Mouse (Mus musculus) CH12.LX (cell line): ENCODE results near the gene Rtn2. TPM values are rescaled to one million over a fixed set of nuclear protein-coding genes. Genes with fewer than 3 reads are reported as not detected.

Experiments
- DNase-seq: peaks from one replicate; pipeline ENCODE4 v3.0.0-alpha.2; 2013; ENCODE audit errors: extremely low read depth
- H3K27ac ChIP-seq: 2 replicates; pipeline ENCODE4 v1.5.1; 2012; ENCODE audit warnings: low read depth, mild to moderate bottlenecking, control low read depth, moderate library complexity; ENCODE audit not compliant: insufficient read depth
- H3K27me3 ChIP-seq: replicated peaks from 2 replicates; pipeline ENCODE3; 2012; ENCODE audit warnings: inconsistent platforms
- H3K36me3 ChIP-seq, 2 experiments: replicated peaks in 1 of 2; 2 replicates each; pipeline versions ENCODE3 to v1.6.1; 2012; ENCODE audit warnings: inconsistent platforms in 1 of 2, low read length in 1 of 2, mild to moderate bottlenecking in 1 of 2, mixed read lengths in 1 of 2, moderate library complexity in 1 of 2; ENCODE audit not compliant: control insufficient read depth in 1 of 2, insufficient read depth in 1 of 2
- H3K4me1 ChIP-seq, 2 experiments: 2 replicates each; pipeline ENCODE4 v1.6.1; 2012; ENCODE audit warnings: inconsistent platforms in 1 of 2, moderate library complexity in 1 of 2; ENCODE audit not compliant: insufficient read depth in 2 of 2, control insufficient read depth in 1 of 2
- H3K4me2 ChIP-seq: 2 replicates; pipeline ENCODE4 v1.6.1; 2012; ENCODE audit warnings: low read depth, mild to moderate bottlenecking, control low read depth; ENCODE audit not compliant: poor library complexity, insufficient read depth, severe bottlenecking
- H3K4me3 ChIP-seq, 3 experiments: fragments of 150-350 bp in 1 of 3; sonication (generic) in 1 of 3; replicated peaks in 1 of 3; 2 replicates each; pipeline versions ENCODE3 to v1.5.1; 2011 to 2012; ENCODE audit warnings: low read depth in 2 of 3, low read length in 2 of 3, mild to moderate bottlenecking in 2 of 3, moderate library complexity in 2 of 3, control low read depth in 1 of 3, improper control_type of control experiment in 1 of 3, inconsistent platforms in 1 of 3, mixed read lengths in 1 of 3; ENCODE audit not compliant: poor library complexity in 1 of 3
- H3K79me2 ChIP-seq: replicated peaks from 2 replicates; pipeline ENCODE4 v1.6.1; 2012; ENCODE audit warnings: mild to moderate bottlenecking, moderate library complexity; ENCODE audit not compliant: control insufficient read depth, poor library complexity, insufficient read depth, severe bottlenecking; ENCODE audit errors: extremely low read depth
- H3K9ac ChIP-seq: 2 replicates; pipeline ENCODE4 v1.6.1; 2012; ENCODE audit warnings: low read depth, mild to moderate bottlenecking, control low read depth, moderate library complexity; ENCODE audit not compliant: insufficient read depth
- H3K9me3 ChIP-seq: replicated peaks from 2 replicates; pipeline ENCODE3; 2012; ENCODE audit warnings: low read length, inconsistent platforms, mixed read lengths
- CHD1 ChIP-seq: IDR thresholded peaks from 2 replicates; pipeline ENCODE4 v1.6.1; 2012; ENCODE audit warnings: low read depth, low read length, improper control_type of control experiment, inconsistent platforms
- CHD2 ChIP-seq: IDR thresholded peaks from 2 replicates; pipeline ENCODE4 v1.6.1; 2011; ENCODE audit warnings: low read length, improper control_type of control experiment
- CTCF ChIP-seq, 2 experiments: IDR thresholded peaks in 1 of 2; conservative IDR thresholded peaks in 1 of 2; 2 replicates each; pipeline ENCODE4 v1.5.1; 2011 to 2012; ENCODE audit warnings: low read depth in 2 of 2, low read length in 2 of 2, improper control_type of control experiment in 1 of 2, inconsistent platforms in 1 of 2, mild to moderate bottlenecking in 1 of 2, moderate library complexity in 1 of 2
- E2F4 ChIP-seq: IDR thresholded peaks from 2 replicates; pipeline ENCODE4 v1.6.1; 2011; ENCODE audit warnings: low read depth, low read length, improper control_type of control experiment; ENCODE audit not compliant: insufficient replicate concordance
- EP300 ChIP-seq: IDR thresholded peaks from 2 replicates; pipeline ENCODE4 v1.6.1; 2011; ENCODE audit warnings: low read length, improper control_type of control experiment
- GABPA ChIP-seq: IDR thresholded peaks from 2 replicates; pipeline ENCODE4 v1.6.1; 2012; ENCODE audit warnings: low read depth, low read length, improper control_type of control experiment, inconsistent platforms; ENCODE audit not compliant: insufficient replicate concordance
- IRF4 ChIP-seq: IDR thresholded peaks from 2 replicates; pipeline ENCODE4 v1.6.1; 2014; ENCODE audit warnings: low read depth, mild to moderate bottlenecking, inconsistent platforms, low read length, improper control_type of control experiment
- KAT2A ChIP-seq: IDR thresholded peaks from 2 replicates; pipeline ENCODE4 v1.6.1; 2012; ENCODE audit warnings: low read length, improper control_type of control experiment, inconsistent platforms; ENCODE audit not compliant: insufficient replicate concordance
- MYC ChIP-seq: IDR thresholded peaks from 2 replicates; pipeline ENCODE4 v1.6.1; 2011; ENCODE audit warnings: low read depth, mild to moderate bottlenecking, improper control_type of control experiment, low read length
- PAX5 ChIP-seq: IDR thresholded peaks from 2 replicates; pipeline ENCODE4 v1.6.1; 2012; ENCODE audit warnings: low read length, inconsistent platforms, mixed read lengths
- POLR2A ChIP-seq: IDR thresholded peaks from 2 replicates; pipeline ENCODE4 v1.6.1; 2011; ENCODE audit warnings: low read depth, mild to moderate bottlenecking, improper control_type of control experiment, low read length
- POLR2AphosphoS2 ChIP-seq: IDR thresholded peaks from 2 replicates; pipeline ENCODE4 v1.6.1; 2011; ENCODE audit warnings: low read depth, low read length, improper control_type of control experiment
- RAD21 ChIP-seq: IDR thresholded peaks from 2 replicates; pipeline ENCODE4 v1.6.1; 2011; ENCODE audit warnings: low read depth, mild to moderate bottlenecking, low read length, improper control_type of control experiment, moderate library complexity
- SIN3A ChIP-seq: IDR thresholded peaks from 2 replicates; pipeline ENCODE4 v1.6.1; 2012; ENCODE audit warnings: low read length, improper control_type of control experiment, inconsistent platforms
- UBTF ChIP-seq: IDR thresholded peaks from 2 replicates; pipeline ENCODE4 v1.6.1; 2012; ENCODE audit warnings: low read depth, mild to moderate bottlenecking, inconsistent platforms, low read length, improper control_type of control experiment, moderate library complexity
- USF2 ChIP-seq: conservative IDR thresholded peaks from 2 replicates; pipeline ENCODE4 v1.6.1; 2011; ENCODE audit warnings: low read depth, low read length, improper control_type of control experiment
- ZC3H11A ChIP-seq: IDR thresholded peaks from 2 replicates; pipeline ENCODE4 v1.6.1; 2012; ENCODE audit warnings: low read depth, mild to moderate bottlenecking, inconsistent platforms, low read length, improper control_type of control experiment
- ZKSCAN1 ChIP-seq: IDR thresholded peaks from 2 replicates; pipeline ENCODE4 v1.6.1; 2012; ENCODE audit warnings: low read depth, inconsistent platforms, low read length, improper control_type of control experiment, borderline replicate concordance
- ZNF384 ChIP-seq: IDR thresholded peaks from 2 replicates; pipeline ENCODE4 v1.6.1; 2012; ENCODE audit warnings: low read depth, low read length, improper control_type of control experiment, inconsistent platforms
- dilution Hi-C: fragments of 300-500 bp; cut with MboI; formaldehyde crosslinking; loops from 2 replicates; pipeline ENCODE4 v1.14.3; 2020; ENCODE audit warnings: low sequenced_read_pairs; ENCODE audit not compliant: extremely low pct_unique_long_range_greater_than_20kb, extremely low pct_ligation_motif_present
- in situ Hi-C: fragments of 300-500 bp; cut with MboI; formaldehyde crosslinking; loops from 3 replicates; pipeline ENCODE4 v1.14.3; 2019; ENCODE audit warnings: low sequenced_read_pairs, low pct_ligation_motif_present, low pct_unique_long_range_greater_than_20kb, mixed read lengths
- polyA plus RNA-seq: library from polyadenylated mRNA; unstranded; fragments of >175 nt; gene quantifications from 2 replicates; pipeline ENCODE4 v1.2.1, GENCODE M21; 2012; ENCODE audit warnings: low read depth; ENCODE audit not compliant: insufficient read length
- total RNA-seq, 2 experiments: library from RNA; depleted of rRNA; stranded (reverse); fragments of 300-350 nt in 1 of 2; fragments of >200 nt in 1 of 2; gene quantifications; 2 replicates each; pipeline ENCODE4 v1.2.3; 2012 to 2014

Gene Rtn2
- total and polyA plus RNA-seq, 3 experiments: 0.56 to 0.76 (median 0.72) TPM

- Histone ChIP-seq H3K79me2 (no peaks in the 10 kb centered on the region), H3K27ac (no peak overlapping the region), H3K4me1 (peaks cover 15 to 48% of the 10 kb centered on the region in 2 experiments), H3K4me3 (no peak overlapping the region), H3K9ac (no peak overlapping the region), H3K36me3 (no peaks in the 10 kb centered on the region), H3K4me2 (no peak overlapping the region), H3K9me3 (peaks cover 7% of the 10 kb centered on the region), H3K27me3 (peaks cover 93% of the 10 kb centered on the region)
- in situ Hi-C loops: no loop called here
- dilution Hi-C loops: no loop called here
- TF ChIP-seq KAT2A (no peak), ZKSCAN1 (no peak), SIN3A (no peak), EP300 (no peak)
- DNase-seq: no peak
Observed at GRCm38 (mm10) chr7:19318201-19318600, 35.8 kb downstream of the Rtn2 start.

- Histone ChIP-seq H3K9ac (no peak overlapping the region), H3K36me3 (no peaks in the 10 kb centered on the region), H3K27ac (no peak overlapping the region), H3K4me2 (peak overlapping the region; percentile 22; the same call in 1 of the 2 replicates), H3K4me1 (peaks cover 15 to 48% of the 10 kb centered on the region in 2 experiments), H3K9me3 (peaks cover 7% of the 10 kb centered on the region), H3K27me3 (peaks cover 93% of the 10 kb centered on the region)
- dilution Hi-C loops: no loop called here
- TF ChIP-seq IRF4 (no peak), EP300 (no peak), GABPA (no peak), UBTF (no peak)
- TF ChIP-seq, all 38 proteins: peak for 0
- Histone ChIP-seq H3K79me2 (no peaks in the 10 kb centered on the region), H3K4me3 (no peak overlapping the region)
- DNase-seq: no peak
- in situ Hi-C loops: no loop called here
Observed at GRCm38 (mm10) chr7:19318676-19319075, 36.3 kb downstream of the Rtn2 start.

DNA sequence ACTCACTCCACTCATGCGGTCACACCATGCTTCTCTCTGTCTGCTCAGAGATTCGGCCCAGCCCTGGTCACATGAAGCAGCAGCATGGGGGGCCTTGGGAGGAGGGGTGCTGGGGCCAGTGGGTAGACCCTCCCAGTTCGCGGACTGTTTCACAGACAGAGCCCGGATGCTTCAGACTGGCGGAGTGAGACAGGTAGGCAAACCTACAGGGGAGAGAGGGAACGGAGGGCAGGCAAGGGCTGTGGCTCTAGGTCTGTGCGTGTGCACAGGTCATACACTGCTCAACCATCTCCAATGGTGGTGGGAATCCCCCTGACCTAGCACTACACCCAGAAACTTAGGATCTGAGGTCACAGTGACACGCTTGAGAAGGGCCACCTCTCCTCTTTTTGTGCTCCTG, 37.0 kb downstream of the Rtn2 start:
- dilution Hi-C loops (no loop called here), in situ Hi-C loops (no loop called here)
- peak overlapping the region; percentile 76 for H3K4me2 ChIP-seq
- no peak overlapping the region for H3K27ac ChIP-seq
- H3K4me1 ChIP-seq: peaks cover 15 to 48% of the 10 kb centered on the region in 2 experiments
- no peaks in the 10 kb centered on the region for H3K79me2 ChIP-seq
- H3K36me3 ChIP-seq: no peaks in the 10 kb centered on the region
- H3K9me3 ChIP-seq: peaks cover 10% of the 10 kb centered on the region
- no peak for DNase-seq
- peak overlapping the region in 2 of 3 experiments; percentile 32 to 40 for H3K4me3 ChIP-seq
- peaks cover 93% of the 10 kb centered on the region for H3K27me3 ChIP-seq
- no peak for TF ChIP-seq POLR2AphosphoS2
- no peak for TF ChIP-seq PAX5
- no peak for TF ChIP-seq CHD2
- TF ChIP-seq SIN3A: no peak
- no peak for TF ChIP-seq MYC
- no peak for TF ChIP-seq USF2
- no peak for TF ChIP-seq E2F4
- no peak for TF ChIP-seq CTCF (conservative IDR thresholded peaks at IDR 0.05 in 1 of 2, IDR thresholded peaks at IDR 0.05 in 1 of 2; ENCODE audit: low read depth in 2 of 2, low read length in 2 of 2)
- TF ChIP-seq ZC3H11A: no peak
- no peak for TF ChIP-seq RAD21
- no peak for TF ChIP-seq CHD1
- no peak for TF ChIP-seq ZNF384
- no peak for TF ChIP-seq ZKSCAN1
- no peak for TF ChIP-seq POLR2A
- H3K9ac ChIP-seq: no peak overlapping the region
